Mouse (Mus musculus): ENCODE data around the gene 2410015M20Rik. TPM values are rescaled to one million over a fixed set of nuclear protein-coding genes. Genes with fewer than 3 reads are reported as not detected.
"Not testable (repeated sequence)": the region's sequence is repeated elsewhere in the genome, so short reads cannot be mapped to it uniquely, and the experiment has no call there.

Gene 2410015M20Rik
- 100 to 1,000 TPM; 135 to 142 TPM for total RNA-seq (2021)

DNA sequence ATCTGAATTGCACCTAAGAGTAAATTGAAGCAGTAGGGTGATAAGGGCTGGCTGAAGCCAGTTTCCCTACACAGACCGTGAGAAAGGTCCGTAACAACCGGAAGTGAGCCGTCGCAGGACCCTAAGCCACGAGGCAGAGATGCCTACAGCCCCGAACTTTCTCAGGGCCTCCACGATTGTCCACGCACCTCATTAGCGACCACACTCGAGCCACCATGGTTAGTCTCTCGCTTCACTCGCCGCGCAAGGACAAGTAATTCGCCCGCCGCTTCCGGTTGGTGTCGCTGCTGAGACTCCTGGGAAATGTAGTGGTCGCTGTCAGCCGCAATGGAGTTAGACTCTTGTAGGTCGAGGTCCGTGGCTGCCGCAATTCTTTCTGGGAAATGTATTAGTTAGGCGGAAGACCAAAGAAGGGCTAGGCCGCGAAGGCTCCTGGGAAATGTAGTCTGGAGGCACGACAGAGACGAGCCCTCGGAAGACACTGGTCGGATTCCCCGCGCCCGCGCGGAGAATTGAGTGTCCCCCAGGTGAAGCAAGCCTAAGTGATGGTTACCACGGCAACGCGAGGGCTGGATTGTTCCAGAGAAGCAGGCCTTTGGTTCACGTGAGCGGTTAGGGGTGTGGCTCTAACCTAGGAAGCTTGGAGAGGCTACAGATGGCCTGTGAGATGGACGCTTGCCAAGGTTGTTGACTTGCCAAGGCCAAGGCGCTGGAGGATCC, at the start of gene 2410015M20Rik:
TSS of gene 2410015M20Rik (minus strand) at position 320 of the 720 bp plus-strand sequence.
- peak; percentile 97 to 99 for DNase-seq (ENCODE audit: low spot score in 2 of 2)
- intact Hi-C loops (cut with DNase I), result loop anchor here (2.0 to 5.0 kb wide), 2 partner anchors 25 to 63 kb away; partner anchors contain the start of genes Ranbp3, Safb and Safb2

DNA sequence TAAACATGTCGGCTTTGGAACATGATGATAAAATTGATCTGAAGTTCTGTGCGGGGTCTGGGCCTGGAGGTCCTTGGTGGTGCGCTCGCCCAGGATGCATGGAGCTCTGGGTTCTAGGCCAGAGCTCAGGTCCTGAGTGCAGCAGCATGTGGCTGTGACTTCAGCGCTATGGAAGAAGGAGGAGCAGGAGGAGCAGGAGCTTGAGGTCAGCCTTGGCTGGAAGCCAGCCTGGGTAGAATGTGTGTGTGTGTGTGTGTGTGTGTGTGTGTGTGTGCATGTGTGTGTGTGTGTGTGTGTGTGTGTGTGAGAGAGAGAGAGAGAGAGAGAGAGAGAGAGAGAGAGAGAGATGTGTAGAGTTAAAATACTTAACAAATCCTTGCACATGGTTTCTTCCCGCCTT, 46.6 kb upstream of the 2410015M20Rik start:
- intact Hi-C loops (cut with DNase I), result no loop called here
- no peak for DNase-seq (ENCODE audit: low spot score in 2 of 2)

DNA sequence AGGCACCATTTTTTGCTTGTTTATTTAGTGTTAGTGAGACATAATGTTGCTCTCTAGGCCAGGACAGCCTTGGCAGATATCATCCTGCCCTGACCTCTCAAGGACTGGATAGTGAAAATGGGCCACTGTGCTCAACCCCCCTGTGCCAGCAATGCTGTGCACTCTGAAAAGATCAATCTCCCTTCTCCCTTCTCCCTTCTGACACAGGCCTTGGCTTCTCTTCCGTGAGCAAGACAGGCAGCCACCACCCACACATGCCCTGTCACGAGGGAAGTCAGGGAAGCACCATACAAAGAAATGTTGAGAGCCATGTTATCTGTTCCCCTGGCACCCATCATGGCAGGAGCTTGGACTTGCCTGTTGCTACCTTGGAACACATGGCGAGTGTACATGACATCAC, 45.7 kb upstream of the 2410015M20Rik start:
- intact Hi-C loops (cut with DNase I), result no loop called here
- DNase-seq (ENCODE audit: low spot score in 2 of 2), result no peak

GRCm38 (mm10) chr17:56654771-56655170, 45.2 kb upstream of the 2410015M20Rik start:
- no peak for DNase-seq (ENCODE audit: low spot score in 2 of 2)
- intact Hi-C loops (cut with DNase I), result no loop called here

- DNase-seq (ENCODE audit: low spot score in 2 of 2), result no peak
- intact Hi-C loops (cut with DNase I), result no loop called here
Observed at GRCm38 (mm10) chr17:56651801-56652200, 42.2 kb upstream of the 2410015M20Rik start.

- no peak for DNase-seq (ENCODE audit: low spot score in 2 of 2)
- intact Hi-C loops (cut with DNase I), result no loop called here
Observed at GRCm38 (mm10) chr17:56647546-56647945, 38.0 kb upstream of the 2410015M20Rik start.

GRCm38 (mm10) chr17:56643237-56643636, 33.7 kb upstream of the 2410015M20Rik start:
- intact Hi-C loops (cut with DNase I), result no loop called here
- no peak for DNase-seq (ENCODE audit: low spot score in 2 of 2)

DNA sequence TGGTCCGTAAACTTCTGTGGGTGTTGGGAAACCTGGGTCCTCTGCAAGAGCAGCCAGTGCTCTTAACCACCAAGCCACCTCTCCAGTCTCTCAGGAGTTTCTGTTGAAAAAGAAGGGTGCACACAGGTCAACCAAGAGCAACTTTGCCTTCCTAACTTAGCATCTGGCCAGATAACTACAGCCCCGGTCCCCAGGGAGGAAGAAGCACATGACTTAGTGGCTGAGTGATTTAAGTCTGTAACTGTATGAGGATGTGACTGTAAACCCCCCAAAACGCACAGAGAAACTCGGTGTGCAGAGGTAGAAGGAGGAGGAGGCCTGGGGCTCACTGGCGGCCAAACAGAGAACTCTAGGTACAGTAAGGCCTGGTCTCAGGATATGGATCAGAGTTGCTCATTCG, 24.5 kb upstream of the 2410015M20Rik start:
- intact Hi-C loops (cut with DNase I), result no loop called here
- no peak for DNase-seq (ENCODE audit: low spot score in 2 of 2)

GRCm38 (mm10) chr17:56631807-56632206, 22.2 kb upstream of the 2410015M20Rik start:
- no peak for DNase-seq (ENCODE audit: low spot score in 2 of 2)
- intact Hi-C loops (cut with DNase I), result no loop called here

- intact Hi-C loops (cut with DNase I); DNase-seq (ENCODE audit: low spot score in 2 of 2): not testable (repeated sequence)
Observed at GRCm38 (mm10) chr17:56629800-56630781, 20.5 kb upstream of the 2410015M20Rik start.

DNA sequence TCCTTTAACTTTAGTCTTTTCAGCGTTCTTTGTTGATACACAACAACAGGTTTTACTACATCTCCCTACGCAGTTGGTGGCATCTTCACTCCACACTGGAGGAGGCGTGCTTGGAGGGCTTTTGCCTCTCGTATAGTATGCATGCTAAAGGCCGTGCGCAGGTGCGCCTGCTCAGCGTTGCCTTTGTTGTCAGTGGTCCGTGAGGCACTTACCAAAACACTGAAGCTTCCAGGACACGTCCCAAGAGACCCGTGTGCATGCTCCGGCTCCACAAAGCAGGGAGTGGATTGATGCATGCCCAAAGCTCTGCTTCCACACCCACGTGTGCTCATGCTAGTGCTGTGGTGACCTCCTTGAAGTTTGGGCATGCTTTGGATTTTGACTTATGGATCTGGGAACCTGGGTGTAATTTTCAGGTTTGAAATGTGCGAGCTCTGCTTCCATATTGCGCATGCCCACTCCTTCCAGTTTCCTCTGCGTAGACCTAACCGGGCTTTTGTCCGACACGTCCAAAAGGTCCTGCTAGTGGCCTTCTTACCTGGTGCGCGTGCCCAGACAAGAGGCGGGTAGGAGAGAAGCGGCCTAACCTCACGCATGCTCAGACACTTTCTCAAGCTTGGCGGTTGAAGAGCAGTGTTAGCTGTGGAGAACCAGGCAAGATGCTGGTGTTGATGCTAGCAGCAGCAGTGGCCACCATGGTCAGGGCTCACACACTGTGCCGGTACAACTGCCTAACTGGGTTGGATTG, 18.1 kb upstream of the 2410015M20Rik start, which contains the start of gene Catsperd:
TSS of gene Catsperd (plus strand) at position 614 of the 748 bp plus-strand sequence.
- peak in 1 of 2 experiments; percentile 11 for DNase-seq (ENCODE audit: low spot score in 2 of 2)
- intact Hi-C loops (cut with DNase I), result loop anchor here (1.0 kb wide), 1 partner anchor 41 kb away; no protein-coding TSS in a partner anchor

- intact Hi-C loops (cut with DNase I), result loop anchor here (1.0 kb wide), 1 partner anchor 41 kb away; no protein-coding TSS in a partner anchor
- peak; percentile 94 to 97 for DNase-seq (ENCODE audit: low spot score in 2 of 2)
Observed at GRCm38 (mm10) chr17:56626754-56627470, 17.3 kb upstream of the 2410015M20Rik start, which contains the start of gene Lonp1. TSS of gene Lonp1 (minus strand) at chr17:56626887.

DNA sequence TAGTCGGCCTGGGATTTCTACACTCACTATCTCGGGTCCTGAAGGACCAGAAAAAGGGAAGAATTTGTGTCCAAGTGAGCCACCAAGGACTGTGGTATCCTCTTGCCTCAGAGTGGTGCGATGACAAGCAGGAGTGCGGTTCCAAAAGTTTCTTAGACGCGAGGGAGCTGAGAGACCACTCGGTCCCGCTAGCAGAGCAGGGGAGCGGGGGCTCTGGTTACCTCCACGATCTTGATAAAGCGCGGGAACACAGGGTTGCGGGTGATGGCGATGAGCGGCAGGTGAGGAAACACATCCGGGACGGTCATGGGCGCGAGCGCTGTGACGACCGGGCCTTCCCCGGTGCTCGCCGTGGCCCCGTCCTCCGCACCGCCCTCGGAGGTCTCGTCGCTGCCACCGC, 16.7 kb upstream of the 2410015M20Rik start:
- no peak for DNase-seq (ENCODE audit: low spot score in 2 of 2)
- intact Hi-C loops (cut with DNase I), result no loop called here

GRCm38 (mm10) chr17:56625495-56625894, 15.9 kb upstream of the 2410015M20Rik start:
- intact Hi-C loops (cut with DNase I), result no loop called here
- no peak for DNase-seq (ENCODE audit: low spot score in 2 of 2)

- no peak for DNase-seq (ENCODE audit: low spot score in 2 of 2)
- intact Hi-C loops (cut with DNase I), result no loop called here
Observed at GRCm38 (mm10) chr17:56617628-56618027, 8.1 kb upstream of the 2410015M20Rik start.

- no peak for DNase-seq (ENCODE audit: low spot score in 2 of 2)
- intact Hi-C loops (cut with DNase I), result no loop called here
Observed at GRCm38 (mm10) chr17:56616725-56617124, 7.2 kb upstream of the 2410015M20Rik start.

- intact Hi-C loops (cut with DNase I), result no loop called here
- DNase-seq (ENCODE audit: low spot score in 2 of 2), result no peak
Observed at GRCm38 (mm10) chr17:56615792-56616191, 6.2 kb upstream of the 2410015M20Rik start.

DNA sequence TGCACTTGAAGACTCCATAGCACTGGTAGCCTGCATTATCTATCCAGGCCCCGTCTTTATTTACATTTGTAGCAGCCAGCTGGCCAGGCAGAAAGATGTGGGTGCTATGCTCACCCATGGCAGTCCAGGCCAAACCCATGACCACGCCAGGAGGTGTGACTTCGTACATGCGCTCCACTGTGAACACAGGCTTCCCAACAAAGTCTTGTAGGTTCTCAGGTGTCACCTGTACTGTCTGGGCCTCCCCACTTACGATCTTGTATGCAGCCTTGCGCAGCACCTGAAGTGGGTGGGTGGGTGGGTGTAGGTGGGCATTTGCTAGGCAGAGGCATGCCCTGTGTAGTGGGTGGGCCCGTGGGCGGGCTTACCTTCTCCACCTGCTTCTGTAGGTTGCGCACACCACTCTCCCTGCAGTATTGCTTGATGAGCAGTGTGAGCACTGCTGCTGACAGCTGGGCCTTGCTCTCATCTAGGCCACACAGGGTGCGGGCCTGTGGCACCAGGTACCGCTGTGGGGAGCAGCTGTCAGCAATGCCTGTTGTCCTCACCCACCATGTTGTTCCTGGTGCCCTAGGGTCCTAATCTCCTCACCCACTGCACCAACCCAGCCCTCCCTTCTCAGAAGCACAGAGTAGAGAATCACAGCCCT, 5.7 kb upstream of the 2410015M20Rik start:
- intact Hi-C loops (cut with DNase I), result no loop called here
- DNase-seq (ENCODE audit: low spot score in 2 of 2), result no peak

Data from left cerebral cortex, postnatal 25 days (tissue).